22 mouse cellular contexts compared by ENCODE assay signal in genomic region chr15:25322111-25322510, GRCm38 (mm10).
A peak's percentile ranks its signal among the peaks of the same experiment; 100 is the strongest.
DNase-seq lines count a peak whose midpoint lies in the region; TF ChIP-seq lines count a peak whose summit lies in the region.
"Had no signal": no experiment of that assay in that cellular context is flagged by ENCODE, and none has a peak within 500 bp of the region (broad histone marks: within the 10 kb centered on the region; RNA-seq: fewer than 3 reads in every experiment).

No protein-coding gene starts in this region.

- peak overlapping the region; percentile 42; the same call in 1 of the 2 replicates for H3K27ac ChIP-seq in bone marrow, adult 2 months (ENCODE audit: control insufficient read depth, insufficient read depth, low read depth, low read length, poor library complexity)
- H3K27ac ChIP-seq in macrophage: peak overlapping the region; percentile 78
- H3K27ac ChIP-seq in cerebellum, adult 2 months (ENCODE audit: insufficient read depth, low read length): no peak overlapping the region
- H3K27ac ChIP-seq: forebrain, embryonic 13.5 days; hindbrain, embryonic 13.5 days; midbrain, embryonic 15.5 days had no signal

- H3K27me3 ChIP-seq in cerebellum, adult 2 months (ENCODE audit: control insufficient read depth, insufficient read depth, low read length): no peaks in the 10 kb centered on the region
- H3K27me3 ChIP-seq: forebrain, embryonic 13.5 days; heart, embryonic 12.5 days; hindbrain, embryonic 13.5 days; midbrain, embryonic 15.5 days; Patski had no signal

- WGBS in bone marrow, adult 2 months: 25% methylated on average over 3 of the region's 3 CpGs
- 42% methylated on average over 3 of the region's 3 CpGs for WGBS in macrophage (ENCODE audit: missing documents)
- WGBS in cerebellum, adult 2 months: 99% methylated on average over 3 of the region's 3 CpGs

- no peaks in the 10 kb centered on the region for H3K79me2 ChIP-seq in macrophage (ENCODE audit: inconsistent target)

- DNase-seq in layer of hippocampus, adult 9-11 months: peak; percentile 43
- DNase-seq in layer of hippocampus, postnatal 36 days: no peak
- peak; percentile 4 for DNase-seq in 3T3-L1 (ENCODE audit: low read depth, low spot score)
- no peak for DNase-seq in B cell, adult 2 months
- DNase-seq in cerebellum, adult 2 months: no peak
- DNase-seq: adrenal gland, postnatal 10 days; cerebellum, adult 18-20 months; cerebellum, postnatal 36 days; heart, postnatal 14 days; kidney, adult 2 months; kidney, postnatal 14 days; lung, adult 18-20 months; thymus, postnatal 4 days had no signal

- no peaks in the 10 kb centered on the region; the same call in 1 of the 2 replicates for H3K4me1 ChIP-seq in bone marrow, adult 2 months (ENCODE audit: control insufficient read depth, insufficient read depth, low read length)
- no peaks in the 10 kb centered on the region; the same call in 1 of the 2 replicates for H3K4me1 ChIP-seq in cerebellum, adult 2 months (ENCODE audit: control insufficient read depth, insufficient read depth, low read length)
- H3K4me1 ChIP-seq: forebrain, embryonic 13.5 days; heart, embryonic 12.5 days; hindbrain, embryonic 13.5 days; midbrain, embryonic 15.5 days had no signal

- H3K36me3 ChIP-seq in macrophage (ENCODE audit: inconsistent target): no peaks in the 10 kb centered on the region
- H3K36me3 ChIP-seq: heart, embryonic 12.5 days; hindbrain, embryonic 13.5 days; midbrain, embryonic 15.5 days had no signal

- TF ChIP-seq POLR2A in bone marrow, adult 2 months (IDR thresholded peaks at IDR 0.05; ENCODE audit: borderline replicate concordance, control insufficient read depth, low read depth, low read length): no peak
- no peak for TF ChIP-seq POLR2A in cerebellum, adult 2 months (IDR thresholded peaks at IDR 0.05; ENCODE audit: borderline replicate concordance, insufficient read depth, low read length)

- no peak for TF ChIP-seq CTCF in bone marrow, adult 2 months (IDR thresholded peaks at IDR 0.05; ENCODE audit: control insufficient read depth, insufficient read depth, low read length)
- TF ChIP-seq CTCF in cerebellum, adult 2 months (IDR thresholded peaks at IDR 0.05; ENCODE audit: borderline replicate concordance, insufficient read depth, low read depth, low read length): no peak

- no peak overlapping the region for H3K4me3 ChIP-seq in bone marrow, adult 2 months (replicated peaks; ENCODE audit: control insufficient read depth, low read depth, low read length)
- no peak overlapping the region for H3K4me3 ChIP-seq in macrophage (ENCODE audit: inconsistent target)
- H3K4me3 ChIP-seq in cerebellum, adult 2 months (replicated peaks; ENCODE audit: insufficient read depth, low read depth, low read length): no peak overlapping the region
- H3K4me3 ChIP-seq: erythroblast, embryonic 14.5 days; forebrain, embryonic 13.5 days; heart, embryonic 12.5 days; hindbrain, embryonic 13.5 days; midbrain, embryonic 15.5 days; myocyte had no signal

Comparison
In these comparisons a context has a peak if more than half of its experiments do, and no peak if none do; other contexts are left out.
1. DNase-seq: peak in layer of hippocampus, adult 9-11 months (single experiment) and 3T3-L1 (single experiment); none in layer of hippocampus, postnatal 36 days (0 of 2), B cell, adult 2 months (0 of 2) and cerebellum, adult 2 months (0 of 2).